Mouse (Mus musculus): Measurements from ENCODE around the gene A4gnt. TPM values are rescaled to one million over a fixed set of nuclear protein-coding genes. Genes with fewer than 3 reads are reported as not detected.

The A4gnt gene
- total and polyA plus RNA-seq, 3 experiments: 0.04 TPM; not detected in 2

DNA sequence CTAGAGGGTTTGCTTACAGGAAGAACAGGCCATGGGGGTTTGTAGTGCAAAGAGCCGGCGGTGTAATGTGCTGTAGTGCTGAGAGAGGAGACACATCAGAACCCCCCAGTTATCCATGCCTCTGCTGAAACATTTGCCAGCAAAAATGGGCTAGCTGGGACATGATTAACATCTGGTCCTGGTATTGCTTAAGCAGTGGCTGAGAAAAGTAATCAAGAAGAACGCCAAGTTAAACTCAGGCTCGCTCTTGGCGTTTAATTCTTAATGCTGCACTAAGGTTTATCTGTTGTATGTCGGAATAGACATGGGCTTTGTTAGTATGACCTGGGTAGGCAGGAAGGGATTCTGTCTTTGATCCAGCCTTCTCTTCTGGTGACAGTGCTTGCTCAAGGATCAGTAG, 33.8 kb downstream of the A4gnt start:
- no peaks in the 10 kb centered on the region; a peak in 1 of 4 replicates for H3K27me3 ChIP-seq (ENCODE audit: control insufficient read depth in 1 of 2, insufficient read depth in 2 of 2, low read length in 2 of 2)
- DNase-seq (ENCODE audit: low read depth, low spot score): no peak
- no peaks in the 10 kb centered on the region for H3K4me1 ChIP-seq (ENCODE audit: control insufficient read depth in 1 of 2, insufficient read depth in 2 of 2, low read length in 2 of 2)
- H3K9me3 ChIP-seq (replicated peaks; ENCODE audit: insufficient read depth, low read length): no peaks in the 10 kb centered on the region
- no peaks in the 10 kb centered on the region for H3K36me3 ChIP-seq (ENCODE audit: control insufficient read depth in 1 of 2, insufficient read depth in 2 of 2, low read length in 2 of 2)
- no peaks in the 10 kb centered on the region for H3K79me2 ChIP-seq (ENCODE audit: control insufficient read depth, insufficient read depth, low read length, poor library complexity)
- H3K27ac ChIP-seq (ENCODE audit: control insufficient read depth, low read depth, low read length): no peak overlapping the region
- no peak overlapping the region for H3K4me3 ChIP-seq (ENCODE audit: control insufficient read depth in 1 of 2, insufficient read depth in 1 of 2, low read depth in 2 of 2, low read length in 2 of 2)
- no peak overlapping the region for H3K9ac ChIP-seq (ENCODE audit: control insufficient read depth, low read depth, low read length, poor library complexity, severe bottlenecking)
- TF ChIP-seq HCFC1 (IDR thresholded peaks at IDR 0.05; ENCODE audit: low read depth, low read length) (no peak), UBTF (IDR thresholded peaks at IDR 0.05; ENCODE audit: borderline replicate concordance, insufficient read depth, low read depth, low read length) (no peak), GABPA (IDR thresholded peaks at IDR 0.05; ENCODE audit: low read depth, low read length) (no peak), BHLHE40 (IDR thresholded peaks at IDR 0.05; ENCODE audit: borderline replicate concordance, low read depth, low read length) (no peak), USF1 (IDR thresholded peaks at IDR 0.05; ENCODE audit: low read depth, low read length) (no peak), NRF1 (IDR thresholded peaks at IDR 0.05; ENCODE audit: insufficient read depth, low read depth, low read length, poor library complexity, severe bottlenecking) (no peak), TBP (IDR thresholded peaks at IDR 0.05; ENCODE audit: low read depth, low read length) (no peak), JUND (IDR thresholded peaks at IDR 0.05; ENCODE audit: low read depth, low read length) (no peak), POLR2A (IDR thresholded peaks at IDR 0.05; ENCODE audit: control insufficient read depth in 1 of 2, insufficient read depth in 1 of 2, low read depth in 1 of 2, low read length in 2 of 2, poor library complexity in 1 of 2) (no peak), GATA1 (IDR thresholded peaks at IDR 0.05; ENCODE audit: low read depth, low read length) (no peak), MAX (IDR thresholded peaks at IDR 0.05; ENCODE audit: low read length) (no peak), ZMIZ1 (IDR thresholded peaks at IDR 0.05; ENCODE audit: low read depth, low read length) (no peak), EP300 (IDR thresholded peaks at IDR 0.05; ENCODE audit: low read depth in 1 of 2, low read length in 2 of 2) (no peak), ZNF384 (IDR thresholded peaks at IDR 0.05; ENCODE audit: low read depth, low read length) (no peak), E2F4 (IDR thresholded peaks at IDR 0.05; ENCODE audit: borderline replicate concordance, low read depth, low read length) (no peak), MAZ (IDR thresholded peaks at IDR 0.05; ENCODE audit: low read depth, low read length) (no peak)

- no peak for DNase-seq (ENCODE audit: low read depth, low spot score)
- no peaks in the 10 kb centered on the region for H3K4me1 ChIP-seq (ENCODE audit: control insufficient read depth in 1 of 2, insufficient read depth in 2 of 2, low read length in 2 of 2)
- no peaks in the 10 kb centered on the region for H3K9me3 ChIP-seq (replicated peaks; ENCODE audit: insufficient read depth, low read length)
- H3K27ac ChIP-seq (ENCODE audit: control insufficient read depth, low read depth, low read length): no peak overlapping the region
- no peak overlapping the region for H3K4me3 ChIP-seq (ENCODE audit: control insufficient read depth in 1 of 2, insufficient read depth in 1 of 2, low read depth in 2 of 2, low read length in 2 of 2)
- TF ChIP-seq MAZ (IDR thresholded peaks at IDR 0.05; ENCODE audit: low read depth, low read length) (no peak), MYB (IDR thresholded peaks at IDR 0.05; ENCODE audit: low read depth, low read length) (no peak), ZMIZ1 (IDR thresholded peaks at IDR 0.05; ENCODE audit: low read depth, low read length) (no peak), ETS1 (IDR thresholded peaks at IDR 0.05; ENCODE audit: low read depth, low read length) (no peak), KAT2A (conservative IDR thresholded peaks at IDR 0.05; ENCODE audit: low read depth, low read length) (no peak), USF2 (IDR thresholded peaks at IDR 0.05; ENCODE audit: borderline replicate concordance in 1 of 2, insufficient read depth in 1 of 2, low read depth in 1 of 2, low read length in 2 of 2) (no peak), POLR2A (IDR thresholded peaks at IDR 0.05; ENCODE audit: control insufficient read depth in 1 of 2, insufficient read depth in 1 of 2, low read depth in 1 of 2, low read length in 2 of 2, poor library complexity in 1 of 2) (no peak), NRF1 (IDR thresholded peaks at IDR 0.05; ENCODE audit: insufficient read depth, low read depth, low read length, poor library complexity, severe bottlenecking) (no peak), UBTF (IDR thresholded peaks at IDR 0.05; ENCODE audit: borderline replicate concordance, insufficient read depth, low read depth, low read length) (no peak), POLR2AphosphoS2 (IDR thresholded peaks at IDR 0.05; ENCODE audit: low read length) (no peak), ELF1 (IDR thresholded peaks at IDR 0.05; ENCODE audit: low read depth, low read length) (no peak), ZC3H11A (IDR thresholded peaks at IDR 0.05; ENCODE audit: low read depth, low read length) (no peak), EP300 (IDR thresholded peaks at IDR 0.05; ENCODE audit: low read depth in 1 of 2, low read length in 2 of 2) (no peak), SMC3 (IDR thresholded peaks at IDR 0.05; ENCODE audit: low read depth, low read length) (no peak), MAX (IDR thresholded peaks at IDR 0.05; ENCODE audit: low read length) (no peak), NELFE (IDR thresholded peaks at IDR 0.05; ENCODE audit: low read depth, low read length) (no peak)
- H3K36me3 ChIP-seq (ENCODE audit: control insufficient read depth in 1 of 2, insufficient read depth in 2 of 2, low read length in 2 of 2): no peaks in the 10 kb centered on the region
- H3K9ac ChIP-seq (ENCODE audit: control insufficient read depth, low read depth, low read length, poor library complexity, severe bottlenecking): no peak overlapping the region
- no peaks in the 10 kb centered on the region for H3K27me3 ChIP-seq (ENCODE audit: control insufficient read depth in 1 of 2, insufficient read depth in 2 of 2, low read length in 2 of 2)
- no peaks in the 10 kb centered on the region for H3K79me2 ChIP-seq (ENCODE audit: control insufficient read depth, insufficient read depth, low read length, poor library complexity)
These were observed 48.5 kb downstream of the A4gnt start for GRCm38 (mm10) chr9:99660756-99661155.

Measured in MEL (cell line).